Mouse (Mus musculus) stomach, embryonic 14.5 days (tissue): ENCODE results near the gene Picalm. TPM values are rescaled to one million over a fixed set of nuclear protein-coding genes. Genes with fewer than 3 reads are reported as not detected.

Source experiments
- ATAC-seq: fragments of 200-750 bp; cut with Nextera tagmentation; 2 replicates; pipeline ENCODE4 v1.8.0; 2017; ENCODE audit warnings: low read depth, moderate TSS enrichment; ENCODE audit not compliant: insufficient number of reproducible peaks, insufficient read depth, low FRiP score
- H3K27ac ChIP-seq: fragments of 300-500 bp; sonication (generic); 2 replicates; pipeline ENCODE4 v1.5.1; 2014; ENCODE audit warnings: mild to moderate bottlenecking, low read length, moderate library complexity, mixed read lengths
- H3K27me3 ChIP-seq: fragments of 300-500 bp; sonication (generic); 2 replicates; pipeline ENCODE4 v1.6.1; 2014; ENCODE audit warnings: low read length, control low read depth, mixed read lengths; ENCODE audit not compliant: control insufficient read depth, insufficient read depth
- H3K36me3 ChIP-seq: fragments of 300-500 bp; sonication (generic); 2 replicates; pipeline ENCODE4 v1.6.1; 2014; ENCODE audit warnings: mild to moderate bottlenecking, control low read depth, low read length, moderate library complexity, mixed read lengths; ENCODE audit not compliant: control insufficient read depth, insufficient read depth
- H3K4me1 ChIP-seq: fragments of 300-500 bp; sonication (generic); 2 replicates; pipeline ENCODE4 v1.6.1; 2014; ENCODE audit warnings: low read length, control low read depth, mixed read lengths; ENCODE audit not compliant: control insufficient read depth, insufficient read depth
- H3K4me2 ChIP-seq: fragments of 300-500 bp; sonication (generic); replicated peaks from 2 replicates; pipeline ENCODE4 v1.6.1; 2014; ENCODE audit warnings: low read depth, low read length, control low read depth
- H3K4me3 ChIP-seq: fragments of 300-500 bp; sonication (generic); 2 replicates; pipeline ENCODE4 v1.5.1; 2014; ENCODE audit warnings: low read depth, low read length, control low read depth
- H3K9ac ChIP-seq: fragments of 300-500 bp; sonication (generic); replicated peaks from 2 replicates; pipeline ENCODE4 v1.6.1; 2014; ENCODE audit warnings: low read depth, mild to moderate bottlenecking, control low read depth, low read length, moderate library complexity, mixed read lengths
- H3K9me3 ChIP-seq: fragments of 300-500 bp; sonication (generic); 2 replicates; pipeline ENCODE4 v1.6.1; 2016; ENCODE audit warnings: low read depth, low read length, control low read depth; ENCODE audit not compliant: control insufficient read depth
- WGBS: fragments of 180-500 bp; shearing (Covaris S2); extraction: QIAGEN DNeasy Blood & Tissue Kit; methylation state at CpG from one replicate; pipeline ENCODE4 v1.1.7; 2014; 5-methylcytosine and 5-hydroxymethylcytosine counted together
- polyA plus RNA-seq: library from polyadenylated mRNA; unstranded; fragments of >200 nt; fragmentation: Nextera tagmentation; extraction: Ambion mirVana; gene quantifications from 2 replicates; pipeline ENCODE4 v1.2.1, GENCODE M21; 2014

Gene Picalm
- 74.5 and 77.1 TPM in 2 replicates for polyA plus RNA-seq

GRCm38 (mm10) chr7:90129732-90130392 lies at the start of gene Picalm:
Gene Picalm (plus strand): TSS chr7:90130213.
- WGBS, result 0% methylated on average over 46 of the region's 72 CpGs
- peak within 1 kb of the TSS; percentile 70 for H3K4me2 ChIP-seq
- no peaks in the 10 kb centered on the region for H3K9me3 ChIP-seq

GRCm38 (mm10) chr7:90083799-90084198 lies 46.2 kb upstream of the Picalm start:
- Histone ChIP-seq H3K36me3 (no peaks in the 10 kb centered on the region), H3K27ac (peak overlapping the region; percentile 39; the same call in 1 of the 2 replicates), H3K4me1 (peaks cover 15% of the 10 kb centered on the region), H3K27me3 (no peaks in the 10 kb centered on the region), H3K4me2 (no peak overlapping the region), H3K9ac (no peak overlapping the region), H3K4me3 (no peak overlapping the region), H3K9me3 (no peaks in the 10 kb centered on the region)
- 47% methylated on average over 7 of the region's 7 CpGs for WGBS
- ATAC-seq, result peak; percentile 61; the same call in 1 of the 2 replicates

More at GRCm38 (mm10) chr7:90129732-90130392, at the start of gene Picalm:
- H3K9ac ChIP-seq, result peak within 1 kb of the TSS; percentile 97
- peak; percentile 93 for ATAC-seq
- H3K27ac ChIP-seq, result peak within 1 kb of the TSS; percentile 98
- H3K36me3 ChIP-seq, result no peaks in the 10 kb centered on the region
- H3K27me3 ChIP-seq, result no peaks in the 10 kb centered on the region
- peaks cover 15% of the 10 kb centered on the region; the same call in 1 of the 2 replicates for H3K4me1 ChIP-seq
- peak within 1 kb of the TSS; percentile 95 for H3K4me3 ChIP-seq

GRCm38 (mm10) chr7:90084531-90084930 lies 45.5 kb upstream of the Picalm start:
- no peak overlapping the region for H3K9ac ChIP-seq
- H3K4me2 ChIP-seq, result no peak overlapping the region
- peaks cover 15% of the 10 kb centered on the region for H3K4me1 ChIP-seq
- H3K4me3 ChIP-seq, result no peak overlapping the region
- no peak overlapping the region; the same call in 1 of the 2 replicates for H3K27ac ChIP-seq
- H3K36me3 ChIP-seq, result no peaks in the 10 kb centered on the region
- H3K9me3 ChIP-seq, result no peaks in the 10 kb centered on the region
- H3K27me3 ChIP-seq, result no peaks in the 10 kb centered on the region
- no peak for ATAC-seq

- Histone ChIP-seq H3K9me3 (no peaks in the 10 kb centered on the region), H3K4me2 (no peak overlapping the region), H3K4me3 (no peak overlapping the region), H3K4me1 (peaks cover 13% of the 10 kb centered on the region), H3K9ac (no peak overlapping the region), H3K27me3 (no peaks in the 10 kb centered on the region), H3K36me3 (no peaks in the 10 kb centered on the region), H3K27ac (no peak overlapping the region)
- ATAC-seq, result no peak
- WGBS, result 15% methylated on average over 1 of the region's 1 CpGs
These were observed 44.3 kb upstream of the Picalm start for GRCm38 (mm10) chr7:90085713-90086112.

GRCm38 (mm10) chr7:90086821-90087220 lies 43.2 kb upstream of the Picalm start:
- Histone ChIP-seq H3K36me3 (no peaks in the 10 kb centered on the region), H3K4me2 (no peak overlapping the region)
- ATAC-seq, result no peak

GRCm38 (mm10) chr7:90090996-90091395 lies 39.0 kb upstream of the Picalm start:
- 73% methylated on average over 4 of the region's 4 CpGs for WGBS
- no peak overlapping the region for H3K27ac ChIP-seq
- H3K4me2 ChIP-seq, result no peak overlapping the region
- no peak overlapping the region for H3K9ac ChIP-seq
- no peaks in the 10 kb centered on the region for H3K9me3 ChIP-seq
- no peak for ATAC-seq
- H3K27me3 ChIP-seq, result no peaks in the 10 kb centered on the region
- no peaks in the 10 kb centered on the region for H3K36me3 ChIP-seq
- no peak overlapping the region for H3K4me3 ChIP-seq
- no peaks in the 10 kb centered on the region for H3K4me1 ChIP-seq

More at GRCm38 (mm10) chr7:90086821-90087220, 43.2 kb upstream of the Picalm start:
- Histone ChIP-seq H3K9ac (no peak overlapping the region), H3K4me3 (no peak overlapping the region), H3K27ac (no peak overlapping the region), H3K27me3 (no peaks in the 10 kb centered on the region), H3K9me3 (no peaks in the 10 kb centered on the region), H3K4me1 (peaks cover 10% of the 10 kb centered on the region)

- Histone ChIP-seq H3K27me3 (no peaks in the 10 kb centered on the region), H3K4me3 (no peak overlapping the region), H3K36me3 (no peaks in the 10 kb centered on the region), H3K4me1 (no peaks in the 10 kb centered on the region), H3K9me3 (no peaks in the 10 kb centered on the region), H3K27ac (no peak overlapping the region), H3K9ac (no peak overlapping the region), H3K4me2 (no peak overlapping the region)
- 42% methylated on average over 2 of the region's 2 CpGs for WGBS
- no peak for ATAC-seq
These were observed 38.3 kb upstream of the Picalm start for GRCm38 (mm10) chr7:90091756-90092155.

- H3K36me3 ChIP-seq, result no peaks in the 10 kb centered on the region
- ATAC-seq, result no peak
- no peak overlapping the region for H3K4me2 ChIP-seq
- WGBS, result 83% methylated on average over 8 of the region's 8 CpGs
- H3K9ac ChIP-seq, result no peak overlapping the region
- H3K4me3 ChIP-seq, result no peak overlapping the region
- H3K4me1 ChIP-seq, result no peaks in the 10 kb centered on the region
- H3K27me3 ChIP-seq, result no peaks in the 10 kb centered on the region
- H3K27ac ChIP-seq, result no peak overlapping the region
- no peaks in the 10 kb centered on the region for H3K9me3 ChIP-seq
These were observed 37.3 kb upstream of the Picalm start for GRCm38 (mm10) chr7:90092452-90093450.
